Mouse (Mus musculus) liver, embryonic 14.5 days (tissue): ENCODE results near the gene Prune2.

Experiments used
- CTCF ChIP-seq: IDR thresholded peaks from 2 replicates; pipeline ENCODE4 v1.5.1; 2016; ENCODE audit warnings: antibody characterized with exemption, low read depth, control low read depth
- EP300 ChIP-seq: IDR thresholded peaks from 2 replicates; pipeline ENCODE4 v1.6.1; 2016; ENCODE audit warnings: antibody characterized with exemption, low read depth

GRCm38 (mm10) chr19:17240170-17241077, 284.5 kb downstream of the Prune2 start:
- TF ChIP-seq EP300 (no peak), CTCF (no peak)
